Mouse (Mus musculus) midbrain, embryonic 15.5 days (tissue): ENCODE data around the gene Tstd3. TPM values are rescaled to one million over a fixed set of nuclear protein-coding genes. Genes with fewer than 3 reads are reported as not detected.

Experiments
- ATAC-seq: fragments of 200-750 bp; cut with Nextera tagmentation; replicated peaks from 2 replicates; pipeline ENCODE4 v1.8.0; 2017; ENCODE audit warnings: moderate TSS enrichment
- H3K27ac ChIP-seq: fragments of 300-500 bp; sonication (generic); 2 replicates; pipeline ENCODE4 v1.5.1; 2015; ENCODE audit warnings: mild to moderate bottlenecking, inconsistent platforms
- H3K27me3 ChIP-seq: fragments of 300-500 bp; sonication (generic); replicated peaks from 2 replicates; pipeline ENCODE4 v1.6.1; 2015; ENCODE audit warnings: inconsistent platforms
- H3K36me3 ChIP-seq: fragments of 300-500 bp; sonication (generic); replicated peaks from 2 replicates; pipeline ENCODE4 v1.6.1; 2015; ENCODE audit warnings: inconsistent platforms
- H3K4me1 ChIP-seq: fragments of 300-500 bp; sonication (generic); 2 replicates; pipeline ENCODE4 v1.6.1; 2015; ENCODE audit warnings: inconsistent platforms
- H3K4me2 ChIP-seq: fragments of 300-500 bp; sonication (generic); 2 replicates; pipeline ENCODE4 v1.6.1; 2015; ENCODE audit warnings: inconsistent platforms, mild to moderate bottlenecking, moderate library complexity
- H3K4me3 ChIP-seq: fragments of 300-500 bp; sonication (generic); 2 replicates; pipeline ENCODE4 v1.5.1; 2015; ENCODE audit warnings: mild to moderate bottlenecking, inconsistent platforms
- H3K9ac ChIP-seq: fragments of 300-500 bp; sonication (generic); 2 replicates; pipeline ENCODE4 v1.6.1; 2015; ENCODE audit warnings: mild to moderate bottlenecking, inconsistent platforms
- H3K9me3 ChIP-seq: fragments of 300-500 bp; sonication (generic); 2 replicates; pipeline ENCODE4 v1.6.1; 2016; ENCODE audit warnings: inconsistent platforms
- WGBS: fragments of 180-500 bp; shearing (Covaris S2); methylation state at CpG from one replicate; pipeline ENCODE4 v1.1.7; 2015; ENCODE audit warnings: mixed read lengths; 5-methylcytosine and 5-hydroxymethylcytosine counted together
- polyA plus RNA-seq: library from polyadenylated mRNA; unstranded; fragments of >200 nt; fragmentation: Nextera tagmentation; extraction: Ambion mirVana; gene quantifications from 2 replicates; pipeline ENCODE4 v1.2.1, GENCODE M21; 2015

Gene Tstd3
- 25.3 and 27.8 TPM in 2 replicates for polyA plus RNA-seq

- H3K4me1 ChIP-seq: peaks cover 5% of the 10 kb centered on the region
- H3K27me3 ChIP-seq: no peaks in the 10 kb centered on the region
- no peaks in the 10 kb centered on the region for H3K9me3 ChIP-seq
- H3K9ac ChIP-seq: peak within 1 kb of the TSS; percentile 67
- no peaks in the 10 kb centered on the region for H3K36me3 ChIP-seq
- WGBS: under 1% methylated on average over 17 of the region's 17 CpGs
- peak within 1 kb of the TSS; percentile 76 for H3K27ac ChIP-seq
- peak within 1 kb of the TSS; percentile 56 for H3K4me2 ChIP-seq
- peak; percentile 96 for ATAC-seq
- H3K4me3 ChIP-seq: peak within 1 kb of the TSS; percentile 75
Observed at GRCm38 (mm10) chr4:21766863-21767304, at the start of gene Tstd3, which contains the start of gene Usp45. Gene Tstd3 (minus strand): TSS chr4:21767212. Gene Usp45 (plus strand): TSS chr4:21767156.

DNA sequence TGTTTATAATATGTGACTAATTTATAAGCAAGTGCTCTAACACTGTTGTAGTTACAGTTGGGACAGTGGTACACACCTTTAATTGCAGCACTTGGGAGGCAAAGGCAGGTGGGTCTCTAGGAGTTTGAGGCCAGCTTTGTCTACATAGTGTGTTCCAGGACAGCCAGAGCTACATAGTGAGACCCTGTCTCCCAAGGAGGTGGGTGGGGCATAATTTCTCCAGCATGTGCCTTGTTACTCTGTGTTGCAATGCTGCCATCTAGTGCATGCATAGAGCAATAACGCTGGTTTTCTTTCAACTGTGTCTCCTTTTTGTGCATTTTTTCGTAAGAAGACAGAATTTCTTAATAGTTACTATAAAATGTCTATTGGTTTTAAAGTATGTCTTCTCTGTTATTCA is 47.0 kb upstream of the Tstd3 start:
- no peaks in the 10 kb centered on the region for H3K4me1 ChIP-seq
- no peak overlapping the region for H3K27ac ChIP-seq
- WGBS: 37% methylated on average over 2 of the region's 2 CpGs
- H3K36me3 ChIP-seq: peaks cover 8% of the 10 kb centered on the region; the same call in 1 of the 2 replicates
- H3K27me3 ChIP-seq: no peaks in the 10 kb centered on the region
- H3K9me3 ChIP-seq: no peaks in the 10 kb centered on the region
- no peak overlapping the region for H3K4me2 ChIP-seq
- no peak overlapping the region for H3K9ac ChIP-seq
- peak; percentile 93 for ATAC-seq
- H3K4me3 ChIP-seq: no peak overlapping the region

GRCm38 (mm10) chr4:21812635-21813034 is 45.6 kb upstream of the Tstd3 start:
- 95% methylated on average over 6 of the region's 6 CpGs for WGBS
- no peak overlapping the region for H3K9ac ChIP-seq
- no peaks in the 10 kb centered on the region for H3K9me3 ChIP-seq
- no peak overlapping the region for H3K4me2 ChIP-seq
- H3K4me1 ChIP-seq: no peaks in the 10 kb centered on the region
- H3K27me3 ChIP-seq: no peaks in the 10 kb centered on the region
- H3K36me3 ChIP-seq: peaks cover 8% of the 10 kb centered on the region; the same call in 1 of the 2 replicates
- no peak overlapping the region for H3K4me3 ChIP-seq
- no peak for ATAC-seq
- no peak overlapping the region for H3K27ac ChIP-seq

DNA sequence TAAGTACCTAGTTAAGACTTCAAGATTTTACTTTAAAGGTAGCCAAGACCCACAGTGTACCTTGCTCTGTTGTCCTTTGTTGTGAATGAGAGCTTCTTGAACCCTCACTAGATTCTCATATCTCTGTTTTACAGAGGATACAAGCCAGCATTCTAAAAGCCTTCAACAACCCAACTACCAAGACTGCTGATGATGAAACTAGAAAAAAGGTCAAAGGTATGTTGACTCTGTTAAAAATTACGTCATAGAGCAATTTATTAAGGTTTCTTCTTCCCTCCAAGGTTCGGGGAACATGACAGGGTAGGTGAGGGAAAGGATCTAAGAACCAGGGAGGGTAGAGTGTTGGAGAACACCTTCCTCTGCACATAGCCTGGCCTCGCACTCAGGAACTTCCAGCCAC is 43.6 kb upstream of the Tstd3 start:
- Histone ChIP-seq H3K9ac (no peak overlapping the region), H3K4me1 (no peaks in the 10 kb centered on the region), H3K27me3 (no peaks in the 10 kb centered on the region), H3K36me3 (peaks cover 1% of the 10 kb centered on the region; the same call in 1 of the 2 replicates), H3K9me3 (no peaks in the 10 kb centered on the region), H3K4me3 (no peak overlapping the region), H3K27ac (no peak overlapping the region), H3K4me2 (no peak overlapping the region)
- WGBS: 95% methylated on average over 3 of the region's 3 CpGs
- no peak for ATAC-seq

DNA sequence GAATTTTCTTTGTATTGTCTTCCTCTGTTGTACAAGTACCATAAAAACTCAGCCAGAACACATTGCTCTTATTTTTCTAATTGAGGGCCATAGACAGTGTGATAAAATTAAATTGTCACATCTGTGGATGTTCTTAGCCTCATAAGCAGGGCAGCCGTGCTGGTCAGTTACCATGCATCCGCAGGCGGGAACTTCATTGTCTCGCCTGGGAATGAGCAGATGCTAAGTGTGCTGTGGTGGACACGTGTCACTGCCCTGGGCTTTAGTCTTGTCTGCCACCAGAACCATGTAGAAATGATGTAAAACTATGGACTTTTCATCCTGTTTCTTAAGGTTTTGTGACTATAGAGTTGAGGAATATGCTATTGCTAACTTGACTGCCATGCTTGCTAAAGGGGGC is 40.2 kb upstream of the Tstd3 start:
- H3K4me1 ChIP-seq: no peaks in the 10 kb centered on the region
- peaks cover 10% of the 10 kb centered on the region; the same call in 1 of the 2 replicates for H3K36me3 ChIP-seq
- H3K9me3 ChIP-seq: no peaks in the 10 kb centered on the region
- no peaks in the 10 kb centered on the region for H3K27me3 ChIP-seq
- ATAC-seq: no peak
- H3K9ac ChIP-seq: no peak overlapping the region
- no peak overlapping the region for H3K4me2 ChIP-seq
- H3K27ac ChIP-seq: no peak overlapping the region
- 43% methylated on average over 5 of the region's 5 CpGs for WGBS
- no peak overlapping the region for H3K4me3 ChIP-seq

GRCm38 (mm10) chr4:21801620-21802019 is 34.6 kb upstream of the Tstd3 start:
- Histone ChIP-seq H3K9ac (no peak overlapping the region), H3K36me3 (peaks cover 22% of the 10 kb centered on the region; the same call in 1 of the 2 replicates), H3K27me3 (no peaks in the 10 kb centered on the region), H3K9me3 (no peaks in the 10 kb centered on the region), H3K27ac (no peak overlapping the region), H3K4me2 (no peak overlapping the region), H3K4me1 (no peaks in the 10 kb centered on the region), H3K4me3 (no peak overlapping the region)
- no peak for ATAC-seq
- WGBS: 89% methylated on average over 2 of the region's 2 CpGs

DNA sequence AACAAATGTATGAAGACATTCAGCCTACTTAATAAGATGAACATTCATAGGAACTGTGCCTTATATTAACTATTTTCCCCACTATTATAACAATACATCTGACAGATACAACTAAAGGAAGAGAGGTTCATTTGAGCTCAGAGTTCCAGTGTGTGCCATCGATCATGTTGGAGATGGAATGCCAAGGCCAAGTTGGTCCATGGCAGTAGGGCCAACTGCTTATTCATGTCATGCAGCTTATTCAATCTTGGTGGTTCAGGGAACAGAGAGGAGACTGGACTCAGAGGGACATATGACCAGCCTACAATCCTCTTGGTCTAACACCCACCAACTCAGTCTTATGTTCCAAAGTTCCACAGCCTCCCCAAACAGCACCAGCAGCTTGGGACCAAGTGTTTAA is 34.0 kb upstream of the Tstd3 start:
- no peaks in the 10 kb centered on the region for H3K4me1 ChIP-seq
- H3K9ac ChIP-seq: no peak overlapping the region
- WGBS: 86% methylated on average over 1 of the region's 1 CpGs
- no peak overlapping the region for H3K4me2 ChIP-seq
- no peak for ATAC-seq
- H3K9me3 ChIP-seq: no peaks in the 10 kb centered on the region
- no peaks in the 10 kb centered on the region for H3K27me3 ChIP-seq
- peaks cover 22% of the 10 kb centered on the region; the same call in 1 of the 2 replicates for H3K36me3 ChIP-seq
- no peak overlapping the region for H3K27ac ChIP-seq
- no peak overlapping the region for H3K4me3 ChIP-seq

DNA sequence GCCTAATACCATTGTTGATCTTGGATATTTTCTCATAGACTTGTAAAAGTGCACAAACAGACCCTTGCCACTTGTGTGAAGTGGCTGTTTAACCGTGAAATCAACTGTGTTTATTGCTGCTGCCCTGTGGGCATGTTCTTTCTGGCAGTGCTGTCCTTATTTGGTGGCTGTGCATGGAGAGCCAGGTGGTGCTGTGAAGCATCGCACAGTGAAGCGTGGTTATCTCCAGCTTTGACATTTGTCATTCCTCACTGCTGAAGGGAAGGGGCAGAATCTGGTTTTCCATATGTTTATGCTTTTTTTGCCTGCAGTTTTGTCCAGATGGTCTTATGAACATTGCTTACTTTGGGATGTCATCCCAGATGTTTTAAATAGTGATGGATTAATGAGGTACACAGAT is 26.6 kb upstream of the Tstd3 start:
- no peak for ATAC-seq
- 64% methylated on average over 3 of the region's 3 CpGs for WGBS
- Histone ChIP-seq H3K36me3 (peaks cover 5% of the 10 kb centered on the region), H3K4me3 (no peak overlapping the region), H3K9ac (no peak overlapping the region), H3K27me3 (no peaks in the 10 kb centered on the region), H3K27ac (no peak overlapping the region), H3K4me2 (no peak overlapping the region), H3K4me1 (no peaks in the 10 kb centered on the region), H3K9me3 (no peaks in the 10 kb centered on the region)

DNA sequence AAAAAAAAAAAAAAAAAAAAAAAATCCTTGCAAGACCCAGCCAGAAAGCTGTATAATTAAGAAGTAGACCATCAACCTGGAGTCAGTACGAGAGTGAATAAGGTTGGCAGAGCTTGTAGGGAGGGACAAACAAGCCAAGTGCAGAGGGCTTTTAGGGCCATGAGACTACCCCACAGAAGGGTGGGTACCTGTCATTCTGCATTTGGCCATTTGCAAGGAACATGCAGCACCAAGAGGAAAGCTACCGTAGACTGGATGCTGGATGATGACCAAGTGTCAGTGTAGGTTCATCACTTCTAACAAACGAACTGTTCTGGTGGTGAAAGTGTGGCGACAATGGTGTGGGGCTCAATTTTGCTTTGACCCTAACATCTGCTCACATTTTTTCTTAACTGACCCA is 22.8 kb upstream of the Tstd3 start:
- H3K9me3 ChIP-seq: no peaks in the 10 kb centered on the region
- 88% methylated on average over 4 of the region's 4 CpGs for WGBS
- H3K27me3 ChIP-seq: no peaks in the 10 kb centered on the region
- H3K27ac ChIP-seq: no peak overlapping the region
- no peak overlapping the region for H3K9ac ChIP-seq
- H3K36me3 ChIP-seq: peaks cover 21% of the 10 kb centered on the region
- H3K4me1 ChIP-seq: no peaks in the 10 kb centered on the region
- no peak overlapping the region for H3K4me2 ChIP-seq
- ATAC-seq: no peak
- no peak overlapping the region for H3K4me3 ChIP-seq

GRCm38 (mm10) chr4:21788903-21789302 is 21.9 kb upstream of the Tstd3 start:
- WGBS: 84% methylated on average over 6 of the region's 6 CpGs
- Histone ChIP-seq H3K9me3 (no peaks in the 10 kb centered on the region), H3K36me3 (peaks cover 25% of the 10 kb centered on the region), H3K4me1 (no peaks in the 10 kb centered on the region), H3K4me3 (no peak overlapping the region), H3K4me2 (no peak overlapping the region), H3K27ac (no peak overlapping the region), H3K27me3 (no peaks in the 10 kb centered on the region), H3K9ac (no peak overlapping the region)
- ATAC-seq: no peak

GRCm38 (mm10) chr4:21786268-21786667 is 19.3 kb upstream of the Tstd3 start:
- WGBS: 94% methylated on average over 12 of the region's 12 CpGs
- H3K4me3 ChIP-seq: no peak overlapping the region
- H3K27ac ChIP-seq: no peak overlapping the region
- no peaks in the 10 kb centered on the region for H3K9me3 ChIP-seq
- no peak for ATAC-seq
- no peaks in the 10 kb centered on the region for H3K4me1 ChIP-seq
- no peaks in the 10 kb centered on the region for H3K27me3 ChIP-seq
- H3K9ac ChIP-seq: no peak overlapping the region
- no peak overlapping the region for H3K4me2 ChIP-seq
- H3K36me3 ChIP-seq: peaks cover 31% of the 10 kb centered on the region

DNA sequence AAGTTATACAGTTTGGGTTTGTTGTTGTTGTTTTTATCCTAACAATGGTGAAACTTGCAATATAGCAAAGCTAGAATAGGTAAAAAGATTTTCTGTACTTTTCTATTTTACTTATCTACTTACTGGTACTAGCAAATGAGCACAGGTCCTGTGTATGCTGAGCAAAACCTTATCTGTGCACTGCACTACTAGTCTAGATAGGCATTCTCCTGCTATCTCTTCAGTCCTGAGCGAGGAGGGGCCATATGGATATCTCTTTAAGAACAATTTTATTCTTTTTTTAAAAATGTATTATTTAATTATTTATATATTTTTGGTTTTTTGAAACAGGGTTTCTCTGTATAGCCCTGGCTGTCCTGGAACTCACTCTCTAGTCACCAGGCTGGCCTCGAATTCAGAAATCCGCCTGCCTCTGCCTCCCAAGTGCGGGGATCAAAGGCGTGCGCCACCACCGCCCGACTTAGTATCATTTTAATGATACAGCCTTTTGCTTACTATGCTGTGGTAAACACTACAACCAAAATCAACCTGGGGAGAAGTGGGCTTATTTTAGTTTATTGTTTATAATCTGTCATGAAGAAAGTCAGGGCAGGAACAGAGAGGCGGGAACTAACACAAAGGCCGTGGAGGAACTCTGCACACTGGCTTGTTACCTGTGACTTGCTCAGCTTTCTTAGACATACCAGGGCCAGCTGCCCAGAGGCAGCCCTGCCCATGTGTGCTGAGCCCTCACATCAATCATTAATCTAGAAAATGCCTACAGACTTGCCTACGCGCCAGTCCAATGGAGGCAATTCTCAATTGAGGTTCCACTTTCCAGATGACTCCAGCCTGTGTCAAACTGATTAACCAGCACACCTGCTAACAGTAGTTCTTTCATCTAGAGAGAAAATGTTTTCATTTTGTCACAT is 14.1 kb upstream of the Tstd3 start:
- peaks cover 11% of the 10 kb centered on the region for H3K4me1 ChIP-seq
- H3K27ac ChIP-seq: no peak overlapping the region
- no peak overlapping the region for H3K4me2 ChIP-seq
- peaks cover 23% of the 10 kb centered on the region for H3K36me3 ChIP-seq
- 95% methylated on average over 12 of the region's 12 CpGs for WGBS
- H3K4me3 ChIP-seq: no peak overlapping the region
- no peaks in the 10 kb centered on the region for H3K9me3 ChIP-seq
- no peak for ATAC-seq
- no peak overlapping the region for H3K9ac ChIP-seq
- H3K27me3 ChIP-seq: no peaks in the 10 kb centered on the region

DNA sequence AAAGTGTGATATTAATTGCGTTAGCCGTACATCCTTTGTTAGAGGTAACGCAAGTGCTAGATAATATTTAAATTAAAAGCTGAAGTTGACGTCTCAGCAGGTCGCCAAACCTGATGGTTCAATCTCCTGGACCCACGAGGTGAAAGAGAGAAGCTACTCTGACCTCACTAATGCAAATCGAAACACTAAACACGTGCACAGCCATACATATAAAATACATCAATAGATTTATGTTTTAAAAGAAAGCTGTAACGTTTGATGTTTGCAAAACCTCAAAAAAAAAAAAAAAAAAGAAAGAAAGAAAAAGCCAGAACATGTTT is 9.9 kb upstream of the Tstd3 start:
- ATAC-seq: no peak; the same call in 1 of the 2 replicates
- peak overlapping the region; percentile 66 for H3K4me2 ChIP-seq

More for the DNA sequence above, 9.9 kb upstream of the Tstd3 start:
- Histone ChIP-seq H3K4me3 (peak overlapping the region; percentile 75), H3K9ac (peak overlapping the region; percentile 71), H3K36me3 (no peaks in the 10 kb centered on the region; the same call in 1 of the 2 replicates), H3K9me3 (no peaks in the 10 kb centered on the region), H3K4me1 (peaks cover 15% of the 10 kb centered on the region), H3K27me3 (no peaks in the 10 kb centered on the region), H3K27ac (no peak overlapping the region)
- WGBS: 8% methylated on average over 9 of the region's 9 CpGs
